Mouse (Mus musculus) lung, postnatal 0 days (tissue): ENCODE measurements around the gene Nyap2.

ENCODE experiments used
- CTCF ChIP-seq: IDR thresholded peaks from 2 replicates; pipeline ENCODE4 v1.5.1; 2016; ENCODE audit warnings: antibody characterized with exemption, mild to moderate bottlenecking
- EP300 ChIP-seq: IDR thresholded peaks from 2 replicates; pipeline ENCODE4 v1.6.1; 2016; ENCODE audit warnings: antibody characterized with exemption, mild to moderate bottlenecking, control low read depth

DNA sequence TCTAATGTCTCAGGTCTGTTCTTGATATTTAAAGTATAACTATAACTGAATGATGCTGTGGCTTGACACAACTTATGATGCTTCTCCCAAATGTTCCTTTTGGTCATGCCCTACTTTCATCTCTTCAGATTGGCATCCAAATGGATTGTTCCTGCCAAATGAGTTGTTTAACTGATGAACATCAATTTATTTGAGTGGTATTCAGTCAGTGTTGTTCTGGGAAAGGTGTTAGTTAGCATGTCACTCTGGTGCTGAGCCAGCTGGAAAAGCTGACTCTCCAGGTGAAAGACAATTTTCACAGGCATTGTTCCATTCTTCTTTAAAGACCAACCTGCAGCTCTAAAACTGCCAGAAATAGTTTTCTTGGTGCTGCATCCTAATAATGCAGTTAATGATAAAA, 43.0 kb downstream of the Nyap2 start:
- TF ChIP-seq EP300 = no peak
- no peak for TF ChIP-seq CTCF
